Mouse (Mus musculus): ENCODE measurements at regions not wholly inside any gene's neighbourhood (a gene's known extent, or its start where the extent isn't known, plus 50 kb on each side); places are given as distances from the start of the nearest gene placed in this dataset.

GRCm38 (mm10) chr13:15107753-15108305 lies 355.2 kb upstream of the Gli3 start:
- TF ChIP-seq CTCF (IDR thresholded peaks at IDR 0.05; ENCODE audit: low read depth): no peak
- TF ChIP-seq EP300 (IDR thresholded peaks at IDR 0.05; ENCODE audit: low read depth): no peak
